Mouse (Mus musculus) skeletal muscle tissue, adult 2 months (tissue): ENCODE results near the gene Cilp.
A peak's percentile ranks its signal among the peaks of the same experiment; 100 is the strongest.
"Not testable (repeated sequence)": the region's sequence is repeated elsewhere in the genome, so short reads cannot be mapped to it uniquely, and the experiment has no call there.

Experiments used
- DNase-seq: peaks from one replicate; pipeline ENCODE4 v3.0.0-alpha.2; 2012; ENCODE audit warnings: low read depth, low spot score

Cilp gene

DNA sequence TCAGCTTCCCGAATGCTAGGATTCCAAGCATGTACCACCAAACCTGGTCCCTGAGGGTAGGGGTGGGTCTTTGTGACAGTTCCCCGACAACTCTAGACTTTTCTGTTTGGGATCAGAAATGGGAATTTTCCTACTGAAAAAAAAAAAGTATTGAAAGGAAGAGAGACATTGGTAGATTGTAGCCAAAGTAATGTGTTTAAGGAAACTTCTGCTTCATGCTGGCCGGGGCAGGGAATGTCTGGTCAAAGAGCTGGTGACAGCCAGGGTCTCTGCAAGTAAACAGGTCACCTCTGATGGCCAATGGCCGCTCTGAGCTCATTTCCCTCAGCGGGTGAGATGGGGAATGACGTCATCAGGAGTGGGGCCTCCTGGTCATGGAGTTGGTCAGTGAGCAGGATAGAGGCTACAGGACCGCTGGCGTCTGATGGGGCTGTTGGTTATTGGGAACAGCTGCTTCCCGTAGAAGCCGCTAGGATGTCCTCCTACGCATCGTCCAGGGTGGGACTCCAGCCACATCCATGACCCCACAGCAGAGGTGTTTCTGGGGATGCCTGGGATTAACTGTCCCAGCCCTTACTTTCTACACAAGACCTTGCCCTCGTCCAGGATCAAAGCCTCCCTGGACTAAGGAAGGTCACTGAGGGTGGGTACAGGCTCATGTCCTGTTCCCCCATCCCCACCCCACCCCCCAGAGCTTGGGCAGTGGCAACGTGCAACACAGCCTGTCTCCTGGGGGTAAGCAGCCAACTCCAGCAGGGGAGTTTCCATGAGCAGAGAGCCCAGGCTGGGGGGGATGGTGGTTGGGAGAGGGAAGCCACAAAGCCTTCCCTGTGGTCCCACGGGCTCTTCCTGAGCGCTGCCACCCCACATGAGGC, 17.2 kb upstream of the Cilp start:
- no peak for DNase-seq

DNA sequence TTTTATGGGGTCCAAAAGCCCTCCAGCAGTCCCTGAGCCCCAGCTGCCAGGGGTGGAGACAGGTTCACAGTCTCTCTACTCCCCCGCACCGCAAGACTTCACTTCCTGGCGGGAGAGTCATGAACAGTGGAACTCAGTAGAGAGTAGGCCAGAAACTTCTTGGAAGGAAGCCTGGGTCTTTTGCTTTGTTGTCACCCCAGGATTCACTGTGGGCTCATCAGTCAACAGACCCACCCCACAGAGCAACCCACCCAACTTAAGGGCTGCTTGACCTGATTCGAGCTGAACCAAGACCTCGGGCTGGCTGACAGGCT, 16.6 kb upstream of the Cilp start:
- DNase-seq: no peak

DNA sequence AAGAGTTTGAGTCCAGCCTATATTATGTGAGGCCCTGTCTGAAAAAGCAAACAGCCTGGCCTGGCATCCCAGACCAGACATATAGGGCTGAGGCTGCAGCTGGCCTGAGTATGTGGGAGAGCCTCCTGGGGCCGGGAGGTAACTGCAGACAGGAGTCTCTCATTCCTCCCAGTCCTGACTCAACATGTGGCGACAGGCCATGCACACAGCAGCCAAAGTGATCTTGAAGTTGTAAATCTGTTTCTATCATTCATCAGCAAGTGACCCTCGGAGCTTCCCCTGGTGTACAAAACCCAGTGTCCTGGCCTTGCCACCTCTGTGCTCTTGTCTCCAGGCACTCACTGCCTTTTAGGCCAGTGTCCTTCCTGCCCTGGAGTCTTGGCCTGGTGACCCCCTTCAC, 13.0 kb upstream of the Cilp start:
- DNase-seq: no peak

- DNase-seq: no peak
Observed at GRCm38 (mm10) chr9:65255906-65256600, 8.9 kb upstream of the Cilp start.

- DNase-seq: no peak
Observed at GRCm38 (mm10) chr9:65257218-65257910, 7.6 kb upstream of the Cilp start.

DNA sequence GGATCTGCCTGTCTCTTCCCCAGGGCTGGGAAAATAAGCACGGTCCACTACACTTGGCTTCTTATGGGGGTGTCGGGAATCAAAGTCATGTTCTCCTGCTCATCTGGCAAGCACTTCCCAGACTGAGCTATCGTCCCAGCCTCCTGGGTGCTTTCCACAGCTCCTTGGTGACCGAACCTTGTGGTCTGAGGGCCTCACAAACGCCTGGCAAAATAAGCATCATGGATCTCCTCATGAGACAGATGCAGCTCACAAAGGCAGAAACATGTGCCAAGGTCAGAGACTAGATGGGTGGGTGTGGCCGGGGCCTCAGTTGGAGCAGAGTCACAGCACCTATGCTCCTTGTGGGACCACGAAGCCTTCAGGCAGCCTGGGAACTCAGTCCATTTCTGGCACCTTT, 5.6 kb upstream of the Cilp start:
- no peak for DNase-seq

GRCm38 (mm10) chr9:65261591-65262230, 3.3 kb upstream of the Cilp start:
- peak; percentile 74 for DNase-seq

DNA sequence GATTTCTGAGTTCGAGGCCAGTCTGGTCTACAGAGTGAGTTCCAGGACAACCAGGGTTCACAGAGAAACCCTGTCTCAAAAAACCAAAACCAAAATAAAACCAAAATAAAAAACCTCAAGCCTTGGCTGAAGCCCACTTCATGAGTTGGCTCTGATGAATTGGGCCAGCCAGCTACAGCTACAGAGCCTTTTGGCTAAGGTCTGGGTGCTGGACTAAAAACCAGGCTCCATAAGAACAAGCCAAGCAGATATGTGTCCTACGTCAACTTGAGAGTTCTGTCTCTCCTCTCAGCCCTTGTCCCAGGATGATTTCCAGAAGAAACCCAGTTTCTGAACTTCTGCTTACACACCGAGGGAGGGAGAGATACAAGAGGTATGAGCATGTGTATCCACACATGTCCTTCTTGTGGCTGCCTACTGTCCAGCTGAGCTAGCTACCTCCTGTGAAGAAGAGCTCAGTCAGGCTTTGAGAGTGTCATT, 2.3 kb upstream of the Cilp start:
- no peak for DNase-seq

DNA sequence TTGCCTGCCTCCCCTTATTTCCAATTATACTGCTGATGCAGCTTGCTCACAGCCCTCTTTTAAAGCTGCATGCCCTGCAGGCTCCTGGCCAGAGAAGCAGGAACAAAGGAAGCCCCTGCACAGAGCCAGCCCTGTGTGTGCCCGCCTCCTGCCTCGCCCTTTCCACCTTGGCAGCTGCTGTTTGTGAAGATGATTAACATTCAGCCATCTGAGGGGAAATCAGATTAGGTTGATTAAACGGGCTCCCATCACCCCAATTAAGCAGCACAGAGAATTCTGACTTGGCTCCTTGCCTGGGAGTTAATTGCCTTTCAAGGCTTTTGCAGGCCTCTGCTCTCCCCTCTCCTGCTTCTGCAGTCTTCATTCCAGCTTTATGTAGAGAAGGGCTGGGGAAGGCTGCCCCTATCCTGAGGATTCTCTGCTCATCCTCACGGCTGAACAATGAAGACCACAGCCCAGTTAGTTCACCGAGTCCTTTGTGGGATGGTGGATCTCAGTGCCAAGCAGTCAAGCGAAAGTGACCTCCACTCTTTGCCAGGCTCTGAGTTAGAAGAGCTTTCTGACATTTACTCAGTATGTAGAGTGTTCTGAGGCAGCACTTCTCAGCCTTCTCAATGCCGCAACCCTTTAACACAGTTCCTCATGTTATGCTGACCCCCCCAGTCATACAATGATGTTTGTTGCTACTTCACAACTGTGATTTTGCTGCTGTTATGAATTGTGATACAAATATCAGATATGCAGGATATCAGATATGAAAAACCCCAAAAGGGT, 2.9 kb downstream of the Cilp start:
- no peak for DNase-seq

GRCm38 (mm10) chr9:65273048-65273809, 8.2 kb downstream of the Cilp start:
- no peak for DNase-seq

- DNase-seq: no peak
Observed at GRCm38 (mm10) chr9:65273873-65274272, 8.9 kb downstream of the Cilp start.

GRCm38 (mm10) chr9:65274851-65275250, 9.9 kb downstream of the Cilp start:
- not testable (repeated sequence) for DNase-seq

GRCm38 (mm10) chr9:65275810-65276530, 11.0 kb downstream of the Cilp start:
- DNase-seq: no peak

GRCm38 (mm10) chr9:65281536-65282151, 16.7 kb downstream of the Cilp start:
- DNase-seq: peak; percentile 52

DNA sequence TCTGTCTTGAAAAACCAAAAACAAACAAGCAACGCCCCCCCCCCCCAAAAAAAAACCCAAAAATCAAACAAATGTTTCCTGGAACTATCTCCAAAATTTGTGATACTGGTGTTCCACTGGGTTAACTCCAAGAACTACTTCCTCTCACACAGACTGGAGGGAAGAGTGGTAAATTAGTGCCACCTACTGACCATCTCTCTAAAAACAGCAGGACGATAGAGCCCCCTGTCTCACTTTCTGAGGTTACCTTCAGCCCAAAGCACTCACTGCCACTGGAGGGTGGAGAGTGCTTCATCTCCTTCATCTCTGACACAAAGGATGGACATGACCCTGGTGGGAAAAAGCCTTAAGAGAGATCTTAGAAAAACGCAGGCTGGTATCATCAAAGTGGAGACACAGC, 18.3 kb downstream of the Cilp start:
- no peak for DNase-seq

GRCm38 (mm10) chr9:65288252-65288651, 23.3 kb downstream of the Cilp start:
- not testable (repeated sequence) for DNase-seq

DNA sequence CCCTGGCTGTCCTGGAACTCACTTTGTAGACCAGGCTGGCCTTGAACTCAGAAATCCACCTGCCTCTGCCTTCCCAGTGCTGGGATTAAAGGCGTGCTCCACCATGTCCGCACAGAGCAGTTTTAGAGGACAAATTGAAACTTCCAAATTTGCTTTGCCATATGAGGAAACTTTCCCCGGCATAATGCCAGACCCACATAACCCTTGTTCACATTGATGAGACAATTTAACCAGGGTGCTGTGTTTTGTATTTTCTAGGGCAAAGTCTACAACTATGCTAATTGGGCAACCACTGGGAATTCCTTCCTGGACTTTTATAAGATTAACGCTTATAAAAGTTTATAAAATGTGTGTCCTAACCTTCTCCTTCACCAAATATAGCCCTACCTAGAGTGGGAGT, 25.0 kb downstream of the Cilp start:
- DNase-seq: no peak

- no peak for DNase-seq
Observed at GRCm38 (mm10) chr9:65292421-65292820, 27.4 kb downstream of the Cilp start.

DNA sequence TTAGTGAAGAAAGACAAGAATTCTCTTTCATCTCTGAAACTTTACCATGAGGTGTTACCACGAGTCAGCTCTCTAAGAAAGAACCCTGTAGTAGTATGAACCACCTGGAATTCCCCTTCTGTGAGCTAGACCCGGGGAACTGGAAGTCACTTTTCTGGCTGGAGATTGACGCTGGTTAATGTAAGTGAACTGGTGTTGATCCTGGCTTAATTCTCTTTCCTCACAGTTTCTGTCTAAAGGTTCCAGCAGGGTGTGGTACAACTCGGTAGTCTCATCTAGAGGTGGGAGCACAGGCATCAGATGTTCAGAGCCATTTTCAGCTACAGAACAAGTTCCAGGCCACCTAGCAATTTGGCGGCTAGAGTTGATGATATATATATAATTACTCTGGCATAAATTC, 28.1 kb downstream of the Cilp start:
- no peak for DNase-seq
